Mouse (Mus musculus) midbrain, embryonic 16.5 days (tissue): ENCODE data around the gene Gh. TPM values are rescaled to one million over a fixed set of nuclear protein-coding genes. Genes with fewer than 3 reads are reported as not detected.

Experiments
- ATAC-seq: fragments of 200-750 bp; cut with Nextera tagmentation; 2 replicates; pipeline ENCODE4 v1.8.0; 2017; ENCODE audit warnings: moderate TSS enrichment
- H3K27ac ChIP-seq: fragments of 300-500 bp; sonication (generic); 2 replicates; pipeline ENCODE4 v1.5.1; 2014; ENCODE audit warnings: mild to moderate bottlenecking, low read length, mixed read lengths
- H3K27me3 ChIP-seq: fragments of 300-500 bp; sonication (generic); 2 replicates; pipeline ENCODE4 v1.6.1; 2014; ENCODE audit warnings: low read depth, low read length, mixed read lengths; ENCODE audit not compliant: control insufficient read depth, insufficient read depth
- H3K36me3 ChIP-seq: fragments of 300-500 bp; sonication (generic); 2 replicates; pipeline ENCODE4 v1.6.1; 2014; ENCODE audit warnings: mild to moderate bottlenecking, low read length, moderate library complexity, mixed read lengths; ENCODE audit not compliant: control insufficient read depth, insufficient read depth
- H3K4me1 ChIP-seq: fragments of 300-500 bp; sonication (generic); 2 replicates; pipeline ENCODE4 v1.6.1; 2014; ENCODE audit warnings: mild to moderate bottlenecking, low read length, mixed read lengths; ENCODE audit not compliant: control insufficient read depth, insufficient read depth
- H3K4me2 ChIP-seq: fragments of 300-500 bp; sonication (generic); 2 replicates; pipeline ENCODE4 v1.6.1; 2014; ENCODE audit warnings: mild to moderate bottlenecking, low read length, mixed read lengths
- H3K4me3 ChIP-seq: fragments of 300-500 bp; sonication (generic); 2 replicates; pipeline ENCODE4 v1.5.1; 2014; ENCODE audit warnings: low read depth, mild to moderate bottlenecking, low read length, moderate library complexity, mixed read lengths
- H3K9ac ChIP-seq: fragments of 300-500 bp; sonication (generic); 2 replicates; pipeline ENCODE4 v1.6.1; 2014; ENCODE audit warnings: low read depth, low read length, mixed read lengths
- H3K9me3 ChIP-seq: fragments of 300-500 bp; sonication (generic); replicated peaks from 2 replicates; pipeline ENCODE4 v1.6.1; 2014; ENCODE audit warnings: mild to moderate bottlenecking, low read length, mixed read lengths; ENCODE audit not compliant: control insufficient read depth, poor library complexity, severe bottlenecking
- WGBS: fragments of 180-500 bp; shearing (Covaris S2); extraction: QIAGEN DNeasy Blood & Tissue Kit; methylation state at CpG from one replicate; pipeline ENCODE4 v1.1.7; 2014; 5-methylcytosine and 5-hydroxymethylcytosine counted together
- polyA plus RNA-seq: library from polyadenylated mRNA; unstranded; fragments of >200 nt; fragmentation: Nextera tagmentation; extraction: Ambion mirVana; gene quantifications from 2 replicates; pipeline ENCODE4 v1.2.1, GENCODE M21; 2015

The Gh gene
- polyA plus RNA-seq, 1 experiment from 2014 or later: 1.2 TPM

GRCm38 (mm10) chr11:106305348-106306064 lies 3.8 kb upstream of the Gh start:
- Histone ChIP-seq H3K9me3 (no peaks in the 10 kb centered on the region), H3K27me3 (no peaks in the 10 kb centered on the region), H3K4me1 (no peaks in the 10 kb centered on the region), H3K4me3 (no peak overlapping the region), H3K9ac (no peak overlapping the region), H3K4me2 (no peak overlapping the region), H3K36me3 (no peaks in the 10 kb centered on the region), H3K27ac (no peak overlapping the region)
- WGBS: 85% methylated on average over 10 of the region's 10 CpGs
- ATAC-seq: no peak

GRCm38 (mm10) chr11:106302634-106303033 lies 969 bp upstream of the Gh start:
- H3K4me2 ChIP-seq: no peak overlapping the region
- 18% methylated on average over 2 of the region's 2 CpGs for WGBS
- no peak overlapping the region for H3K4me3 ChIP-seq
- H3K4me1 ChIP-seq: no peaks in the 10 kb centered on the region
- no peaks in the 10 kb centered on the region for H3K27me3 ChIP-seq
- no peak overlapping the region for H3K27ac ChIP-seq
- no peak for ATAC-seq
- no peak overlapping the region for H3K9ac ChIP-seq
- no peaks in the 10 kb centered on the region for H3K9me3 ChIP-seq
- H3K36me3 ChIP-seq: no peaks in the 10 kb centered on the region

GRCm38 (mm10) chr11:106291861-106292260 lies 9.8 kb downstream of the Gh start:
- ATAC-seq: no peak
- WGBS: 94% methylated on average over 2 of the region's 2 CpGs
- Histone ChIP-seq H3K9me3 (no peaks in the 10 kb centered on the region), H3K27me3 (no peaks in the 10 kb centered on the region), H3K4me1 (no peaks in the 10 kb centered on the region), H3K36me3 (no peaks in the 10 kb centered on the region), H3K4me3 (no peak overlapping the region), H3K4me2 (no peak overlapping the region), H3K27ac (no peak overlapping the region), H3K9ac (no peak overlapping the region)

GRCm38 (mm10) chr11:106290376-106290775 lies 11.3 kb downstream of the Gh start:
- Histone ChIP-seq H3K9me3 (no peaks in the 10 kb centered on the region), H3K9ac (no peak overlapping the region), H3K4me1 (no peaks in the 10 kb centered on the region)

GRCm38 (mm10) chr11:106289369-106289768 lies 12.3 kb downstream of the Gh start:
- H3K9me3 ChIP-seq: no peaks in the 10 kb centered on the region
- H3K27ac ChIP-seq: no peak overlapping the region
- ATAC-seq: no peak
- H3K4me2 ChIP-seq: no peak overlapping the region
- H3K36me3 ChIP-seq: no peaks in the 10 kb centered on the region
- no peak overlapping the region for H3K9ac ChIP-seq
- H3K4me1 ChIP-seq: no peaks in the 10 kb centered on the region
- no peak overlapping the region for H3K4me3 ChIP-seq
- WGBS: 66% methylated on average over 8 of the region's 8 CpGs
- H3K27me3 ChIP-seq: no peaks in the 10 kb centered on the region

More at GRCm38 (mm10) chr11:106290376-106290775, 11.3 kb downstream of the Gh start:
- H3K36me3 ChIP-seq: no peaks in the 10 kb centered on the region
- no peak overlapping the region for H3K4me2 ChIP-seq
- no peak overlapping the region for H3K27ac ChIP-seq
- WGBS: 93% methylated on average over 5 of the region's 5 CpGs
- no peaks in the 10 kb centered on the region for H3K27me3 ChIP-seq
- no peak for ATAC-seq
- no peak overlapping the region for H3K4me3 ChIP-seq

- no peaks in the 10 kb centered on the region for H3K9me3 ChIP-seq
- H3K36me3 ChIP-seq: no peaks in the 10 kb centered on the region
- no peak overlapping the region for H3K9ac ChIP-seq
- WGBS: 69% methylated on average over 11 of the region's 11 CpGs
- no peak overlapping the region for H3K27ac ChIP-seq
- no peaks in the 10 kb centered on the region for H3K27me3 ChIP-seq
- H3K4me2 ChIP-seq: no peak overlapping the region
- no peaks in the 10 kb centered on the region for H3K4me1 ChIP-seq
- ATAC-seq: no peak
- no peak overlapping the region for H3K4me3 ChIP-seq
Observed at GRCm38 (mm10) chr11:106286987-106287386, 14.7 kb downstream of the Gh start.

- Histone ChIP-seq H3K4me3 (no peak overlapping the region), H3K9me3 (no peaks in the 10 kb centered on the region), H3K36me3 (no peaks in the 10 kb centered on the region), H3K27ac (no peak overlapping the region), H3K27me3 (no peaks in the 10 kb centered on the region), H3K9ac (no peak overlapping the region), H3K4me1 (no peaks in the 10 kb centered on the region), H3K4me2 (no peak overlapping the region)
- 86% methylated on average over 7 of the region's 7 CpGs for WGBS
- ATAC-seq: no peak
Observed at GRCm38 (mm10) chr11:106286206-106286605, 15.5 kb downstream of the Gh start.

- ATAC-seq: no peak
- Histone ChIP-seq H3K4me1 (no peaks in the 10 kb centered on the region), H3K27me3 (no peaks in the 10 kb centered on the region), H3K9ac (no peak overlapping the region), H3K4me3 (no peak overlapping the region), H3K36me3 (no peaks in the 10 kb centered on the region), H3K27ac (no peak overlapping the region), H3K9me3 (no peaks in the 10 kb centered on the region), H3K4me2 (no peak overlapping the region)
- WGBS: 67% methylated on average over 8 of the region's 8 CpGs
Observed at GRCm38 (mm10) chr11:106284126-106284525, 17.5 kb downstream of the Gh start.

GRCm38 (mm10) chr11:106283371-106283770 lies 18.3 kb downstream of the Gh start:
- no peak overlapping the region for H3K9ac ChIP-seq
- no peak for ATAC-seq
- 86% methylated on average over 4 of the region's 4 CpGs for WGBS
- H3K27me3 ChIP-seq: no peaks in the 10 kb centered on the region
- H3K9me3 ChIP-seq: no peaks in the 10 kb centered on the region
- H3K4me3 ChIP-seq: no peak overlapping the region
- H3K4me2 ChIP-seq: no peak overlapping the region
- H3K27ac ChIP-seq: no peak overlapping the region
- H3K36me3 ChIP-seq: no peaks in the 10 kb centered on the region
- no peaks in the 10 kb centered on the region for H3K4me1 ChIP-seq
